Comparison of ENCODE assay signal across 18 mouse cellular contexts in genomic region chr1:22320941-22321676, GRCm38 (mm10).
A peak's percentile ranks its signal among the peaks of the same experiment; 100 is the strongest.
DNase-seq lines count a peak whose midpoint lies in the region; ATAC-seq lines count a peak whose summit lies in the region.
"Had no signal": no experiment of that assay in that cellular context is flagged by ENCODE, and none has a peak within 500 bp of the region (broad histone marks: within the 10 kb centered on the region; RNA-seq: fewer than 3 reads in every experiment).

No protein-coding gene starts in this region.

- H3K27me3 ChIP-seq in kidney, embryonic 15.5 days, result no peaks in the 10 kb centered on the region
- no peaks in the 10 kb centered on the region for H3K27me3 ChIP-seq in forebrain, embryonic 11.5 days (ENCODE audit: control insufficient read depth, insufficient read depth, low read length)
- H3K27me3 ChIP-seq in limb, embryonic 11.5 days (ENCODE audit: control insufficient read depth, insufficient read depth, low read length), result no peaks in the 10 kb centered on the region
- H3K27me3 ChIP-seq in midbrain, embryonic 16.5 days (ENCODE audit: control insufficient read depth, insufficient read depth, low read depth, low read length), result no peaks in the 10 kb centered on the region
- H3K27me3 ChIP-seq: liver, embryonic 12.5 days had no signal

- H3K4me1 ChIP-seq in kidney, embryonic 15.5 days, result 0 out of 2 replicates have a peak, but pooled peaks cover 3% of the 10 kb centered on the region
- H3K4me1 ChIP-seq in forebrain, embryonic 11.5 days (replicated peaks; ENCODE audit: control insufficient read depth, insufficient read depth, low read length), result no peaks in the 10 kb centered on the region; the same call in 1 of the 2 replicates
- no peaks in the 10 kb centered on the region for H3K4me1 ChIP-seq in limb, embryonic 11.5 days (ENCODE audit: control insufficient read depth, insufficient read depth, low read length)
- H3K4me1 ChIP-seq in midbrain, embryonic 16.5 days (ENCODE audit: control insufficient read depth, insufficient read depth, low read length), result 0 out of 2 replicates have a peak, but pooled peaks cover 4% of the 10 kb centered on the region
- H3K4me1 ChIP-seq: liver, embryonic 12.5 days had no signal

- no peaks in the 10 kb centered on the region for H3K9me3 ChIP-seq in kidney, embryonic 15.5 days (replicated peaks)
- H3K9me3 ChIP-seq in forebrain, embryonic 11.5 days (ENCODE audit: control insufficient read depth, low read length), result no peaks in the 10 kb centered on the region
- no peaks in the 10 kb centered on the region for H3K9me3 ChIP-seq in limb, embryonic 11.5 days (ENCODE audit: control insufficient read depth, low read length)
- H3K9me3 ChIP-seq in midbrain, embryonic 16.5 days (replicated peaks; ENCODE audit: control insufficient read depth, low read length, poor library complexity, severe bottlenecking), result no peaks in the 10 kb centered on the region
- H3K9me3 ChIP-seq: G1E; liver, embryonic 12.5 days had no signal

- no peak for DNase-seq in kidney, adult 9 months
- no peak for DNase-seq in forebrain, embryonic 11.5 days (ENCODE audit: low spot score)
- no peak for DNase-seq in limb, embryonic 11.5 days (ENCODE audit: low spot score)
- DNase-seq in thymus, postnatal 36 days, result no peak
- DNase-seq in gastrocnemius, adult 18-20 months (ENCODE audit: low spot score), result no peak
- no peak for DNase-seq in Muller cell, postnatal 12 days (ENCODE audit: inconsistent ontology term)
- DNase-seq: adrenal gland, postnatal 36 days; cerebellum, postnatal 14 days; heart, adult 2 months; kidney, postnatal 4 days; lung, postnatal 14 days; thymus, postnatal 14 days had no signal

- no peaks in the 10 kb centered on the region for H3K36me3 ChIP-seq in kidney, embryonic 15.5 days
- H3K36me3 ChIP-seq in forebrain, embryonic 11.5 days (ENCODE audit: control insufficient read depth, insufficient read depth, low read length), result no peaks in the 10 kb centered on the region
- H3K36me3 ChIP-seq in limb, embryonic 11.5 days (ENCODE audit: control insufficient read depth, insufficient read depth, low read length), result no peaks in the 10 kb centered on the region
- no peaks in the 10 kb centered on the region for H3K36me3 ChIP-seq in midbrain, embryonic 16.5 days (ENCODE audit: control insufficient read depth, insufficient read depth, low read length)
- H3K36me3 ChIP-seq: G1E; liver, embryonic 12.5 days had no signal

- ATAC-seq in kidney, embryonic 15.5 days (replicated peaks; ENCODE audit: low FRiP score), result 0 out of 2 replicates have a peak, but pooled peaks have one; percentile 33
- peak; percentile 63 for ATAC-seq in forebrain, embryonic 11.5 days (replicated peaks; ENCODE audit: low FRiP score)
- peak; percentile 51 for ATAC-seq in limb, embryonic 11.5 days (ENCODE audit: insufficient number of reproducible peaks, low FRiP score, low TSS enrichment, low read depth)
- ATAC-seq in midbrain, embryonic 16.5 days, result peak; percentile 75
- ATAC-seq: activated CD4-positive, CD25-positive, alpha-beta regulatory T cell, adult 4 months; intestine, postnatal 0 days; liver, embryonic 12.5 days had no signal

- no peak overlapping the region for H3K4me3 ChIP-seq in kidney, embryonic 15.5 days (replicated peaks)
- no peak overlapping the region for H3K4me3 ChIP-seq in forebrain, embryonic 11.5 days (ENCODE audit: low read depth, low read length)
- H3K4me3 ChIP-seq in limb, embryonic 11.5 days (ENCODE audit: low read depth, low read length), result no peak overlapping the region
- H3K4me3 ChIP-seq in midbrain, embryonic 16.5 days (ENCODE audit: low read depth, low read length), result no peak overlapping the region
- H3K4me3 ChIP-seq: heart, adult 2 months; liver, embryonic 12.5 days had no signal

- no peak overlapping the region for H3K4me2 ChIP-seq in kidney, embryonic 15.5 days
- no peak overlapping the region for H3K4me2 ChIP-seq in forebrain, embryonic 11.5 days (ENCODE audit: low read depth, low read length, severe bottlenecking)
- no peak overlapping the region for H3K4me2 ChIP-seq in limb, embryonic 11.5 days (ENCODE audit: low read depth, severe bottlenecking)
- H3K4me2 ChIP-seq in midbrain, embryonic 16.5 days (ENCODE audit: low read length), result no peak overlapping the region
- H3K4me2 ChIP-seq: liver, embryonic 12.5 days had no signal

- no peak overlapping the region for H3K9ac ChIP-seq in kidney, embryonic 15.5 days
- no peak overlapping the region for H3K9ac ChIP-seq in forebrain, embryonic 11.5 days (ENCODE audit: low read length)
- no peak overlapping the region for H3K9ac ChIP-seq in limb, embryonic 11.5 days (ENCODE audit: low read length)
- no peak overlapping the region for H3K9ac ChIP-seq in midbrain, embryonic 16.5 days (ENCODE audit: low read depth, low read length)
- H3K9ac ChIP-seq: liver, embryonic 12.5 days had no signal

- WGBS in kidney, embryonic 15.5 days, result 63% methylated on average over 6 of the region's 6 CpGs
- 26% methylated on average over 6 of the region's 6 CpGs for WGBS in forebrain, embryonic 11.5 days
- 50% methylated on average over 6 of the region's 6 CpGs for WGBS in limb, embryonic 11.5 days
- WGBS in midbrain, embryonic 16.5 days, result 22% methylated on average over 6 of the region's 6 CpGs

- H3K27ac ChIP-seq in kidney, embryonic 15.5 days, result no peak overlapping the region
- H3K27ac ChIP-seq in forebrain, embryonic 11.5 days (ENCODE audit: low read depth, low read length), result no peak overlapping the region
- H3K27ac ChIP-seq in limb, embryonic 11.5 days (replicated peaks; ENCODE audit: low read depth, low read length), result no peak overlapping the region
- H3K27ac ChIP-seq in midbrain, embryonic 16.5 days (ENCODE audit: low read length), result no peak overlapping the region
- H3K27ac ChIP-seq: heart, adult 2 months; liver, embryonic 12.5 days had no signal
